Mouse (Mus musculus) megakaryocyte, adult 5-6 weeks (primary cell): ENCODE measurements around the gene Rbm19. TPM values are rescaled to one million over a fixed set of nuclear protein-coding genes. Genes with fewer than 3 reads are reported as not detected.

Source experiments
- ATAC-seq: 2 replicates; pipeline ENCODE4 v1.8.0; 2016; ENCODE audit warnings: mild to moderate bottlenecking, inconsistent platforms; ENCODE audit not compliant: poor library complexity, severe bottlenecking
- total RNA-seq, 2 experiments: library from RNA; stranded (forward) in 1 of 2; stranded (reverse) in 1 of 2; fragments of 153-499, 151-499 nt in 1 of 2; fragments of 221-1000, 200-1000 nt in 1 of 2; gene quantifications; 2 replicates each; pipeline versions ENCODE4 v1.2.3 to v1.2.4; 2015 to 2017

Rbm19 gene
- total RNA-seq, 2 experiments from 2014 or later, result 7.1 to 11.7 TPM

GRCm38 (mm10) chr5:120163428-120163827, 47.2 kb downstream of the Rbm19 start:
- no peak for ATAC-seq

GRCm38 (mm10) chr5:120164450-120164849, 48.2 kb downstream of the Rbm19 start:
- ATAC-seq, result no peak

- ATAC-seq, result peak; percentile 91
Measured at GRCm38 (mm10) chr5:120165061-120165942, 49.0 kb downstream of the Rbm19 start.

GRCm38 (mm10) chr5:120167787-120168325, 51.6 kb downstream of the Rbm19 start:
- ATAC-seq, result no peak

- no peak for ATAC-seq
Measured at GRCm38 (mm10) chr5:120171865-120172728, 55.8 kb downstream of the Rbm19 start.

GRCm38 (mm10) chr5:120172729-120173101, 56.5 kb downstream of the Rbm19 start:
- no peak for ATAC-seq

- ATAC-seq, result no peak
Measured at GRCm38 (mm10) chr5:120174317-120174716, 58.1 kb downstream of the Rbm19 start.

- no peak for ATAC-seq
Measured at GRCm38 (mm10) chr5:120175217-120175616, 59.0 kb downstream of the Rbm19 start.

- ATAC-seq, result no peak
Measured at GRCm38 (mm10) chr5:120176246-120177065, 60.2 kb downstream of the Rbm19 start.

GRCm38 (mm10) chr5:120177066-120177340, 60.7 kb downstream of the Rbm19 start:
- no peak for ATAC-seq

GRCm38 (mm10) chr5:120180102-120180501, 63.8 kb downstream of the Rbm19 start:
- no peak for ATAC-seq

- no peak for ATAC-seq
Measured at GRCm38 (mm10) chr5:120181384-120181783, 65.1 kb downstream of the Rbm19 start.

- no peak for ATAC-seq
Measured at GRCm38 (mm10) chr5:120183321-120183720, 67.1 kb downstream of the Rbm19 start.

- no peak for ATAC-seq
Measured at GRCm38 (mm10) chr5:120183790-120184189, 67.5 kb downstream of the Rbm19 start.

- ATAC-seq, result no peak
Measured at GRCm38 (mm10) chr5:120185949-120186348, 69.7 kb downstream of the Rbm19 start.

- no peak for ATAC-seq
Measured at GRCm38 (mm10) chr5:120188541-120188940, 72.3 kb downstream of the Rbm19 start.

GRCm38 (mm10) chr5:120190001-120190582, 73.8 kb downstream of the Rbm19 start:
- no peak for ATAC-seq

GRCm38 (mm10) chr5:120191620-120192019, 75.4 kb downstream of the Rbm19 start:
- ATAC-seq, result no peak

- no peak for ATAC-seq
Measured at GRCm38 (mm10) chr5:120194309-120194941, 78.2 kb downstream of the Rbm19 start.

GRCm38 (mm10) chr5:120194948-120195347, 78.7 kb downstream of the Rbm19 start:
- ATAC-seq, result no peak
